Mouse (Mus musculus) forebrain, embryonic 16.5 days (tissue): ENCODE results near the gene Bmp10. TPM values are rescaled to one million over a fixed set of nuclear protein-coding genes. Genes with fewer than 3 reads are reported as not detected.

Experiments used
- ATAC-seq: fragments of 200-750 bp; cut with Nextera tagmentation; 2 replicates; pipeline ENCODE4 v1.8.0; 2017; ENCODE audit warnings: mild to moderate bottlenecking, moderate library complexity
- H3K27ac ChIP-seq: fragments of 300-500 bp; sonication (generic); 2 replicates; pipeline ENCODE4 v1.5.1; 2014; ENCODE audit warnings: low read length, control low read depth
- H3K27me3 ChIP-seq: fragments of 300-500 bp; sonication (generic); replicated peaks from 2 replicates; pipeline ENCODE4 v1.6.1; 2014; ENCODE audit warnings: low read length; ENCODE audit not compliant: control insufficient read depth, insufficient read depth
- H3K36me3 ChIP-seq: fragments of 300-500 bp; sonication (generic); 2 replicates; pipeline ENCODE4 v1.6.1; 2014; ENCODE audit not compliant: control insufficient read depth, insufficient read depth
- H3K4me1 ChIP-seq: fragments of 300-500 bp; sonication (generic); replicated peaks from 2 replicates; pipeline ENCODE4 v1.6.1; 2014; ENCODE audit warnings: low read length; ENCODE audit not compliant: control insufficient read depth, insufficient read depth
- H3K4me2 ChIP-seq: fragments of 300-500 bp; sonication (generic); 2 replicates; pipeline ENCODE4 v1.6.1; 2014; ENCODE audit warnings: mild to moderate bottlenecking, low read length, control low read depth
- H3K4me3 ChIP-seq: fragments of 300-500 bp; sonication (generic); replicated peaks from 2 replicates; pipeline ENCODE4 v1.5.1; 2014; ENCODE audit warnings: mild to moderate bottlenecking, low read length, control low read depth
- H3K9ac ChIP-seq: fragments of 300-500 bp; sonication (generic); replicated peaks from 2 replicates; pipeline ENCODE4 v1.6.1; 2014; ENCODE audit warnings: low read depth, low read length, control low read depth
- H3K9me3 ChIP-seq: fragments of 300-500 bp; sonication (generic); 2 replicates; pipeline ENCODE4 v1.6.1; 2016; ENCODE audit warnings: low read length; ENCODE audit not compliant: control insufficient read depth
- WGBS: fragments of 180-500 bp; shearing (Covaris S2); extraction: QIAGEN DNeasy Blood & Tissue Kit; methylation state at CpG from one replicate; pipeline ENCODE4 v1.1.7; 2014; 5-methylcytosine and 5-hydroxymethylcytosine counted together
- polyA plus RNA-seq: library from polyadenylated mRNA; unstranded; fragments of >200 nt; fragmentation: Nextera tagmentation; extraction: Ambion mirVana; gene quantifications from 2 replicates; pipeline ENCODE4 v1.2.1, GENCODE M21; 2015

The Bmp10 gene
- polyA plus RNA-seq, 1 experiment from 2014 or later, result not detected

DNA sequence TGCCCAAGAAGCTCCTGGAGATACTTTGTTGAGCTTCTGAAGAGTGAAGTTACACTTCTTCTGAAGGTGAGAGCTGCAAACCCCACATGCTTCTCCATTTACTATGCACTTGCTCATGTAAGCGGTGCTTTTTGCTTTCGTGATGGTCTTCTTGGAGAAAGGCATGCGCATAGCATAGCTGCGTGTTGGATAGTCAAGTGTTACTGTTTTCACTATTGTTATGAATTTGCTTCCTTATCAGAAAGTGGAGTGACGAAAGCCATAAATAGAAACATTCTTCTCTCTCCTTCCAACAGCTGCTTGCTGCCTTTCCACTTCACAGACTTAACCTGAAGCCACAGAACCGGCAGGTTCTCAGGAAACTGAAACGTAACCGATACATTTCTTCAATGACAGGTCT lies 8.0 kb downstream of the Bmp10 start:
- H3K9ac ChIP-seq, result no peak overlapping the region
- H3K9me3 ChIP-seq, result no peaks in the 10 kb centered on the region
- H3K4me2 ChIP-seq, result no peak overlapping the region
- no peaks in the 10 kb centered on the region for H3K27me3 ChIP-seq
- no peaks in the 10 kb centered on the region for H3K36me3 ChIP-seq
- H3K4me1 ChIP-seq, result no peaks in the 10 kb centered on the region
- no peak for ATAC-seq
- H3K4me3 ChIP-seq, result no peak overlapping the region
- 86% methylated on average over 8 of the region's 8 CpGs for WGBS
- no peak overlapping the region for H3K27ac ChIP-seq

DNA sequence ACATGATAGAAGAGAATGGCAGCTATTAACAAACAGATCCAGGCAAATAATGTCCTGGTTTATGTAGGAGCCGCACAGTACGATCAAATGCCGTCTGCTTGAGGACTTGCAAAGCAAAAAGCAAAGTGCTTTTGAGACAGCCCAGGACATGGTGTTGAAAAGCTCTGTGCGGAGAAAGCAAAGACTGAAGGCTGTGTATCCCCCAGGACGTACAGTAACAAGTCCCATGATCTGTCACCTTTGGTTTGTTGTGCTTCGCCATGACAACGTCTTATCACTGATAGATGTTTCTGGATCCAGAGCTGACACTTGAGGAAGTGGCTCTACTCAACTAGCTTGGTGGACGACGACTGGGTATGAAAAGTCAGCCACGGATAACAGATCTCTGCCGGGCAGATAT lies 14.5 kb downstream of the Bmp10 start:
- Histone ChIP-seq H3K27me3 (no peaks in the 10 kb centered on the region), H3K27ac (no peak overlapping the region), H3K4me1 (no peaks in the 10 kb centered on the region), H3K4me3 (no peak overlapping the region), H3K4me2 (no peak overlapping the region), H3K36me3 (no peaks in the 10 kb centered on the region), H3K9ac (no peak overlapping the region), H3K9me3 (no peaks in the 10 kb centered on the region)
- WGBS, result 93% methylated on average over 11 of the region's 11 CpGs
- no peak for ATAC-seq

DNA sequence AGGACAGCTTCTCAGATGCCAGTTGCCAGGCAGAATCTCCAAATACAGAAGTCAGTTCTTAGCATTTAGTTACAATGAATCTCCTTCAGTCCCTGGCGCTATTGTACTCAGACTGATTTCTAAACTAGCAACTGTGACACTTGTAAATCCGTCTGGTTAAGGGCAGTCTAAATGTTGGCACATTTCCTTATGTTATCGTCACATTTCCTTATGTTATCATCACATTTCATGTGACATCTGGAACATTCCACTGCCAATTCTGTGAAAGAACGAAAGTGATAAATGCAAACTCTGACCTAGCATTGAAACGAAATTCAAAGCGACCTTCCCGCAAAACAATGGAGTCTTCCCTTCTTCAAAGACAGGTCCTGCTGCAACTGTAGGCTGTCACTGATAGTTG lies 16.4 kb downstream of the Bmp10 start:
- Histone ChIP-seq H3K27ac (no peak overlapping the region), H3K4me2 (no peak overlapping the region), H3K27me3 (no peaks in the 10 kb centered on the region), H3K4me3 (no peak overlapping the region), H3K36me3 (no peaks in the 10 kb centered on the region), H3K4me1 (no peaks in the 10 kb centered on the region), H3K9ac (no peak overlapping the region), H3K9me3 (no peaks in the 10 kb centered on the region)
- 58% methylated on average over 7 of the region's 7 CpGs for WGBS
- no peak for ATAC-seq

DNA sequence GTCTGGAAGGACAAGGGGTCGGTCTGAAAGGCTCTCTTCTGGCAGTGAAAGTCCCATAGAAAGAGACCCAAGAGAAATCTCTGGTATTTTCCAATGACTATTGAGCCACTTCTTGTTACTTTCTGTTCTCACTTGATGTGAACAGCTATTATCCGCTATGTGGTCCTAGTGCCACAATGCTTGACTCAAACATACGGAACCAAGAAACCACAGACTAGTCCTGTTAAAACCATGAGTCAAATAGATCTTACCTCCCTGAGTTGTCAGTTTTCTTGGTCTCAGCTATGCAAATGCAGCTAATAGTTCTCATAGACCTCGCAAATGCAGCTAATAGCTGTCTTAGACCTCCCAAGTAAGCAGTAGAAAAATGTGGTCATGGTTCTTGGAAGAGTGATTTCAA lies 18.4 kb downstream of the Bmp10 start:
- Histone ChIP-seq H3K36me3 (no peaks in the 10 kb centered on the region), H3K4me2 (no peak overlapping the region), H3K9ac (no peak overlapping the region), H3K4me1 (no peaks in the 10 kb centered on the region), H3K9me3 (no peaks in the 10 kb centered on the region), H3K27ac (no peak overlapping the region), H3K27me3 (no peaks in the 10 kb centered on the region), H3K4me3 (no peak overlapping the region)
- WGBS, result 91% methylated on average over 4 of the region's 4 CpGs
- no peak for ATAC-seq

DNA sequence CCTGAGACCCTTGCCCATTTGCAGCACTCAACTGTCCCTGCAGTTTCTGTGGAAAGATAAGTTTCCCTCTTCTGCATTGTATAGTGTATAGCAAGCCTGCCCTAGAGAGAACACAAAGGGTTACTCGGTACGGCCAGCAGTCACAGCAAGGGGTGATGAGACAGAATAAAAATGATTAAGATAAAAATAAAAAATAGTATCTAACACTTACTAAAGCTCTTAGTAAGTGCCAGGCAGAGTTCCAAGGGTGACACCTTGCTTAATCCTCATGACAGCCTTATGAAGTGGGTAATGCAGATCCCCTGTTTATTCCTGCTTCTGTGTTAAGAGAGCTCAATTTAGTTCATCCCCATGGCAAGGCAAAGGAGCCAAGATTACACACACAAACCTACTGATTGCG lies 20.7 kb downstream of the Bmp10 start:
- Histone ChIP-seq H3K4me3 (no peak overlapping the region), H3K36me3 (no peaks in the 10 kb centered on the region), H3K27me3 (no peaks in the 10 kb centered on the region), H3K4me2 (no peak overlapping the region), H3K27ac (no peak overlapping the region), H3K9ac (no peak overlapping the region), H3K9me3 (no peaks in the 10 kb centered on the region), H3K4me1 (no peaks in the 10 kb centered on the region)
- ATAC-seq, result no peak
- WGBS, result 76% methylated on average over 3 of the region's 3 CpGs

DNA sequence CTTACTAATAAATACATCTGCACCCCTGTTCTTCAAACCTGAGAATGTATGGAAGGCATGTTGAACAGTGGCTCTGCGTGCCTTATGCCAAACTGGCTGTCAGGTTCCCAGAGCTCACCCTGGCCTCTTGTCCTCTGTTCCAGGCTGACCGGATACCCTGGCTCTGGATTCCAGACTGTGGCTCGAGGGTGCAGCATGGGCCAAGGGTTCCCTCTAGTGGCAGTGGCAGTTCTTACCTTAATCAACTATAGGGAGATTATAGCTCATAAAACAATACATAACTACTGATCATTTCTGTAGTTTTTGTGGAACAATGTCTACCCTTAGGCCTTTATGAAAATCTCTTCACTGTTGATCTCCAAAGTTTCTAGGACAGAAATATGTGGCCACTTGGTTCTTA lies 22.2 kb downstream of the Bmp10 start:
- Histone ChIP-seq H3K9ac (no peak overlapping the region), H3K27me3 (no peaks in the 10 kb centered on the region), H3K4me3 (no peak overlapping the region), H3K9me3 (no peaks in the 10 kb centered on the region), H3K36me3 (no peaks in the 10 kb centered on the region), H3K4me2 (no peak overlapping the region), H3K4me1 (no peaks in the 10 kb centered on the region), H3K27ac (no peak overlapping the region)
- 69% methylated on average over 3 of the region's 3 CpGs for WGBS
- ATAC-seq, result no peak

DNA sequence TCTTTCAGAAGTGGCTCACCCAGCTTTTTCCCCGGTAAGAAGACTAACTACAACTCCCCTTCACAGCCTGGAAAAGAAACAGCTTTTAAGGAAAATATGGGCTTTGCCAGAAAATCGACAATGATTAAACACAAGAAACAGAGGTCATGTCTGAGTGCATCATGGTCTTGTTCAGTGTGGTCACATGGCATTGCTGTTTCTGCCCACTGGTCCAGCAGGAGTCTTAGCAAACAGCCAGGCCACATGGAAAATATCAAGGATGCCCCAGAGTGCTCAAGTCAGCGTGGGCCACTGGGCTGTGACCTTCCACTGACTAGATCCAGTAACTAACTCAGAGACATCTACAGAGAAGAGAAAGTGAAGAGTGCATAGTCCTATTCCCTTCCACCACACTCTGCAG lies 23.0 kb downstream of the Bmp10 start:
- Histone ChIP-seq H3K36me3 (no peaks in the 10 kb centered on the region), H3K9ac (no peak overlapping the region), H3K27me3 (no peaks in the 10 kb centered on the region), H3K9me3 (no peaks in the 10 kb centered on the region), H3K4me3 (no peak overlapping the region), H3K4me1 (no peaks in the 10 kb centered on the region), H3K27ac (no peak overlapping the region), H3K4me2 (no peak overlapping the region)
- no peak for ATAC-seq
- WGBS, result 78% methylated on average over 3 of the region's 3 CpGs

DNA sequence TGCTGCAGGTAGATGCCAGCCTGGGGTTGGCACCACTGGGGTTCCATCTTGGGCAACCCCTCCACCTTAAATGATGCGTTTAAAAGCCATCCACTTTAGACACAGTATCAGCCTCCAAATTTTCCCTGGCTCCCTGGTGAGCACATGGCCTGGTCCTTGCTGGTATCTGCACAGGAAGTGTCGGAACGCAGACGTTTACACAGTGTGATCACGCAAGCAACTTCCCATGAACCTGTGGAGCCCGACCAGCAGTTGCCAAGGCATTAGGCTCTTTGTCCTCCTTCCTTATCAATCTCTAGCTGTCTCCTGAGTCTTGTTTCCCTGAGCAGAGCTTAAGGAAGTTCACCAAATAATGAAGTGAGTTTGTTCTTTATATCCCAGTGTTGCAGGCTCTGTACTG lies 26.7 kb downstream of the Bmp10 start:
- no peak overlapping the region for H3K9ac ChIP-seq
- no peaks in the 10 kb centered on the region for H3K4me1 ChIP-seq
- no peak for ATAC-seq
- no peak overlapping the region for H3K4me3 ChIP-seq
- 78% methylated on average over 6 of the region's 6 CpGs for WGBS
- H3K27ac ChIP-seq, result no peak overlapping the region
- H3K36me3 ChIP-seq, result no peaks in the 10 kb centered on the region
- no peaks in the 10 kb centered on the region for H3K9me3 ChIP-seq
- H3K27me3 ChIP-seq, result no peaks in the 10 kb centered on the region
- H3K4me2 ChIP-seq, result no peak overlapping the region

DNA sequence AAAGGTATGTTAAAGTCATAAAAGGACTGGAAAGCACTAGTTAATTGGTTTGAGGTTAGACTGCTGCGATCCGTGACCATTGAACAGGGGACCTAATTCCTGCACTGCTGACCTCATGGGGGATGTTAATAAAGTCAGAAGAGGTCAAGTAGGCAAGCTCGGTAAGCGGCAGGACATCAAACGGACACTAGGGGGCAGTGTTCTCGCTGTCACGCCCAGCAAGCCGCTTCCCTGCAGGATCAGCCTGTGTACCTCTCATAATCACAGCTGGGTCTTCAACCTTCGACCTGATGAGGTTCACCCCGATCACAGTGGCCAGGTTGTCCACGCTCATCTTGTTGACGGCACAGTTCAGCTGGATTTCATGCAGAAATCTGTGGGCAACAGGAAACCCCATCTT lies 37.4 kb downstream of the Bmp10 start:
- no peak overlapping the region for H3K27ac ChIP-seq
- no peak overlapping the region for H3K9ac ChIP-seq

DNA sequence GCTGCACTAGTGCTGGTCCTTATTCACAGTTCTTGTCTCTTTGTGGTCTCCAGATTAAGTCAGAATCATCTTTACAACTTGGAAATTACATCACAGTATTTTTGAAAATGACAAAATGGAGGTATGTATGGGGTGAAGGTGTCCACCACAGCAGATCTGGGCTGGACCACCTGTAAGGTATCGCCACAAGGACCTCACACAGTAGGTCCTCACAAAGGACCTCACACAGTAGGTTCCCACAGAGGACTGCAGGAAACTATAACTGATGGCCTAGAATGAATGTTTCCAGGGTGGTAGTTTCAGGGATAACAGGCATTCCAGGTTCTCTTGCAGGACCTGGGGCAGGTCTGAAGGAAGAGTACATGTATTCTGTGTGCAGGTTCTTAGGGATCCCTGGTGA lies 38.6 kb downstream of the Bmp10 start:
- 94% methylated on average over 1 of the region's 1 CpGs for WGBS
- Histone ChIP-seq H3K9ac (no peak overlapping the region), H3K4me2 (no peak overlapping the region), H3K4me1 (0 out of 2 replicates have a peak, but pooled peaks cover 2% of the 10 kb centered on the region), H3K9me3 (no peaks in the 10 kb centered on the region), H3K27me3 (no peaks in the 10 kb centered on the region), H3K36me3 (no peaks in the 10 kb centered on the region), H3K27ac (no peak overlapping the region), H3K4me3 (no peak overlapping the region)
- ATAC-seq, result no peak

More for the DNA sequence above, 37.4 kb downstream of the Bmp10 start:
- Histone ChIP-seq H3K36me3 (no peaks in the 10 kb centered on the region), H3K4me2 (peak overlapping the region; percentile 33), H3K9me3 (no peaks in the 10 kb centered on the region), H3K27me3 (no peaks in the 10 kb centered on the region), H3K4me1 (0 out of 2 replicates have a peak, but pooled peaks cover 2% of the 10 kb centered on the region), H3K4me3 (no peak overlapping the region)
- 11% methylated on average over 12 of the region's 12 CpGs for WGBS
- no peak for ATAC-seq
